Mouse (Mus musculus) urinary bladder, adult 2 months (tissue): ENCODE measurements around the gene H2al1e. TPM values are rescaled to one million over a fixed set of nuclear protein-coding genes. Genes with fewer than 3 reads are reported as not detected.

Experiments used
- polyA plus RNA-seq: library from polyadenylated mRNA; depleted of rRNA; stranded (reverse); fragments of >200 nt; gene quantifications from 2 replicates; pipeline ENCODE4 v1.2.3, GENCODE M21; 2012; rRNA removed

Gene H2al1e
- polyA plus RNA-seq, 1 experiment = not detected

Other genes with a start within 250 kb of the H2al1e start
- not detected in 2 replicates for gene H2al1a, start 12.7 kb upstream of the H2al1e start, polyA plus RNA-seq
- gene H2al1b, start 9.5 kb upstream of the H2al1e start, polyA plus RNA-seq = not detected in 2 replicates
- gene H2al1c, start 6.3 kb upstream of the H2al1e start, polyA plus RNA-seq = not detected in 2 replicates
- gene H2al1d, start 3.1 kb upstream of the H2al1e start, polyA plus RNA-seq = not detected in 2 replicates
- gene H2al1f, start 3.2 kb downstream of the H2al1e start, polyA plus RNA-seq = not detected in 2 replicates
- not detected in 2 replicates for gene H2al1g, start 6.3 kb downstream of the H2al1e start, polyA plus RNA-seq
- not detected in 2 replicates for gene H2al1h, start 9.6 kb downstream of the H2al1e start, polyA plus RNA-seq
- not detected in 2 replicates for gene H2al1i, start 12.7 kb downstream of the H2al1e start, polyA plus RNA-seq
- gene H2al1j, start 15.9 kb downstream of the H2al1e start, polyA plus RNA-seq = not detected in 2 replicates